Mouse (Mus musculus): ENCODE data around the gene Chrm3.

DNA sequence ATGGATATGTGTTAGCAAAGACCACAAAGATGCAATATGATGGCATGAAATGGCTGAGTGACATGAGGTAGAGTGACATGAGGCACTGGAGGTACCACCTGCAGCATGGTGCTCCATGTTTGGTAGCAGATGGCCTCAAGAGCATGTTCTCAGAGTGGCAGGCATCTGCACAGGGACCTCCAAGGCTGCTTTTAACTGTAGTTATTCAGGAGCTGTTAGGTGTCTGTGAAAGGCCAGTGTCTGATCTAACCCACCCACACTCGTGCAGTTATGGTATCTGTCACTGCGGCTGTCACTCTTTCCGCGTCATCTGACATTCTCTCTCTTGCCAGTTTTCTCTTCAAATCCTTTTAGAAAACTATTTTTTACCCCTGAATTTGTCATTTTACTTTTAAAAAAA is 411.6 kb downstream of the Chrm3 start:
- TF ChIP-seq CTCF (IDR thresholded peaks at IDR 0.05; ENCODE audit: borderline replicate concordance, insufficient read depth, low read length) (no peak), POLR2A (IDR thresholded peaks at IDR 0.05; ENCODE audit: low read depth, low read length) (no peak)

All from embryonic fibroblast, embryonic 13.5 days (primary cell).